Mouse (Mus musculus) spleen, adult 18-20 months (tissue): ENCODE data around the gene Ubr1.
"Not testable (repeated sequence)": the region's sequence is repeated elsewhere in the genome, so short reads cannot be mapped to it uniquely, and the experiment has no call there.

ENCODE experiments used
- DNase-seq, 2 experiments: peaks; one replicate each; pipeline ENCODE4 v3.0.0; 2022; ENCODE audit warnings: mixed read lengths in 2 of 2

Gene Ubr1

GRCm38 (mm10) chr2:120976308-120976707 lies 5.8 kb upstream of the Ubr1 start:
- DNase-seq, result no peak

DNA sequence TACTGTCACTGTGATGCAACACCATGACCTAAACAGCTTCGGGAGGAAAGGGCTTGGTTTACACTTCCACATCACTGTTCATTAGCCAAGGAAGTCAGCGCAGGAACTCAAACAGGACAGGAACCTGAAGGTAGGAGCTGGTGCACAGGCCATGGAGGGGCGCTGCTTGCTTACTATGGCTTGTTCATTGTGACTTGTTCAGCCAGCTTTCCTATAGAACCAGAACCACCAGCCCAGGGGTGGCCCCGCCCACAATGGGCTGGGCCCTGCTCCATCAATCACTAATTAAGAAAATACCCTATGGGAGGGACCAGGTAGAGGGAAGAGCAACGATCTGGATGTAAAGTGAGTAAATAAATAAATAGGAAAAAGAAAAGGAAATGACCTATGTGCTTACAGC lies 2.4 kb upstream of the Ubr1 start:
- no peak for DNase-seq

DNA sequence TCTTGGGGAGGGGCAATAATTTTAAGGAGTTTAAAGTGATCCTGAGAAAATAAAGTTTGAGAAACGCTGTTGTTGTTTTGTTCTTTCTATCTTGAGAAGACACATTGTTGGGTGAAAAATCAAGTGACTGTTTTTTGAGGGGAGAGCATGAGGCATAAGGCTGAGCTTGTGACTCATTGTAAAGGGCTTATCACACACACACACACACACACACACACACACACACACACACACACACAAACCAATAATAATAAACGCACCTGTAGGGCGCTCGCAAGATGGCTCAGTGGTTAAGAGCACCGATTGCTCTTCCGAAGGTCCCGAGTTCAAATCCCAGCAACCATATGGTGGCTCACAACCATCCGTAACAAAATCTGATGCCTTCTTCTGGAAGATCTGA lies 1.7 kb upstream of the Ubr1 start:
- not testable (repeated sequence) for DNase-seq

DNA sequence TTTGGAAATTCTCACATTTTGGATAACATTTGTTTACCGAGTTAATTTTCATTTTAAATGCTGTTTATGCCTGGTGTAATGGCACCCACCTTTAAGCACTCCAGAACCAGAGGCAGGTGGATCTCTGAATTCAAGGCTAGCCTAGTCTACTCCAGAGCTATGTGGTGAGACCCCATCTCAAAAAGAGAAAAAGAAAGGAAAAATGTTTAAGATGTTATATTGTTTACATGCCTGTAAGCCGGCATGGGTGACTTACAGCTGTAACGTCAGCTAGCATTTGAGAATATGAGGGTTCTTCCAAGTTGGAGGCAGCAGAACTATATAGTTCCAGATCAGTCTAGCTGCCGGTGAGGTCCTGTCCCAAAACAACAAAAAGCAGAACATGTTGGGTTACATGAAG lies 1.3 kb upstream of the Ubr1 start:
- DNase-seq, result no peak

GRCm38 (mm10) chr2:120970045-120970539 lies 423 bp downstream of the Ubr1 start:
- DNase-seq, result peak in 1 of 2 experiments; percentile 10

DNA sequence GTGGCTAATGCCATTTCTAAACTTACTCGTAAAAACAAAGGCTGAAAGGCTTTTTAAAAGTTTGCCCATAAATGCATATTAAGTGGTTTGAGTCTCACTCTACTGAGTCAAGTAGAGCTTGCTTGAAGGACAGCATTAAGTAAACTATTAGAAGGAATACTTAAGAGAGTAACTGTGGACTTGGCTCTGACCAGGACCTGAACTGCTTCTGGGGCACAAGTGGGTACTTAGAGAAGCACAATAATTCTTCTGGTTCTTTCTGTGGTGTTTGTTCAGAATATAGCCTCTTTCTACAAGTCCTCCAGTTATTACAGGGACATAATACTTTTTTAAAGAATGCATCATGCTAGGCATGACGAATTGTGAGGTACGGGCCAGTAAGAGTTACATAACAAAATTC lies 5.0 kb downstream of the Ubr1 start:
- no peak for DNase-seq

- DNase-seq, result no peak
These were observed 7.4 kb downstream of the Ubr1 start for GRCm38 (mm10) chr2:120963110-120963509.

DNA sequence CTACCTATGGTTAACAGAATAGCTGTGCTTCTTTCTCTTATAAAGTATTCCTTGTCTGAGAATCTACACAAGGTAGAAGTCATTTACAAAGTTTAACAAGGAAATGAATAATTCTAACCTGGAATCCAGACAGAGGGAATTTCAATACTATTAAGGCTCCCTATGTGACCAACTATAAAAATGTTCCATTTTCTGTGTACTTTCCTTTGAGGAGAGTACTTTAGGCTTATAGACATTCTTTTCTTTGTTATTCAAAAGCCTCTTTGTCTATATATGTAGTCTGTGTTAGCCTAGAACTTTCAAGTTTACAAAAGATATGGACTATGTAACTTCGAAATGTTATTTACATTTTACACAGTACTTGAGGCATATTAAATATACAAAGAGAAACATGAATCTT lies 10.3 kb downstream of the Ubr1 start:
- no peak for DNase-seq

- DNase-seq, result no peak
These were observed 10.7 kb downstream of the Ubr1 start for GRCm38 (mm10) chr2:120959827-120960226.

DNA sequence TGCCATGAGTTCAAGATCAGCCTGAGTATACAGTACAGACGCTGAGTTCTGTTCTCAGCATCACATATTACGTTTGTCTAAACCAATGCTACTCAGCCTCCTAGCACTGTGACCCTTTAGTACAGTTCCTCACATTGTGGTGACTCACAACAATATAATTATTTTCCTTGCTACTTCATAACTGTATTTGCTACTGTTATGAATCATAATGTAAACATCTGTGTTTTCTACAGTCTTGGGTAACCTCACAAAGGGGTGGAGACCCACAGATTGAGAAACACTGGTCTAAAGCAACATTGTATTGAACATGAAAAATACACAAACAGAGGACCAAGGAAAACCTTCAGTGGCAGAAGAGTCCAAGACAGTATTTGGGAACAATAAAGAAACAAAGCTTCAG lies 11.2 kb downstream of the Ubr1 start:
- no peak for DNase-seq

- DNase-seq, result no peak
These were observed 18.2 kb downstream of the Ubr1 start for GRCm38 (mm10) chr2:120952176-120952938.

DNA sequence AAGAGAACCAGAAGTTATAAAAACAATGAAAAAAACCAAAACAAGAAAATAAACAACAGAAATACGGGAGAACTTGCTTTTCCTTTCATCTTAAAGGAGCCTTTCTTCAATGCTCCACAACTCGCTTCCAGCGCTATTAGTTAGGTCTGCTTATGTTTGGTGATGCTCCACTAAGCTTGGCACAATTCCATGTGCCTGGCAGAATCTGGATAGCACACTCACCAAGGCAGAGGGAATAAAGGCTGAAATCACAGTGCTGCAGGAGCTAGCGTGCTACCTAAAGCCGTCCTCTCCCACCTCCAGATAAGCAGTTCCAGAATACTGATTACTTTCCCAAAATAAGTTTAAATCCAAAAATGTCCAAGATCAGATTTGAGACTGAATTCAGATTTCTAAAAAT lies 19.3 kb downstream of the Ubr1 start:
- no peak for DNase-seq

DNA sequence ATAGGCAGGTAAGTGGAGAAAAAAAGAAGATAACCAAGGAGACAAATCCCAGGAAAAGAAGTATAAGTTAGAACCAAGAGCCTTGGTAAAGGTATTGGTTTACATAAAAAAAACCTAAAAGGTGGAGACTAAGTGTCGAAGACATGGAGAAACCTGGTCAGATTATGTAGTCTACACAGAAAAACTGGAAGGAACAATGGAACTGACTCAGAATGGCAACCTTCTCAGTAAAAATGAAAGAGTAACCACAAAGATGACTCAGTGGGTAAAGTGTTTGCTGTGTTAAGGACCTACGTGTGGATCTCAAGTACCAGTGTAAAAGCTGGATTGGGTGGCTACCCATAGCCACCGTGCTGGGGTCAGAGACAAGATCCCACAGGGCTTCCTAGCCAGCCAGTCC lies 37.5 kb downstream of the Ubr1 start:
- DNase-seq, result no peak

- DNase-seq, result no peak
These were observed 61.0 kb downstream of the Ubr1 start for GRCm38 (mm10) chr2:120909556-120909955.

DNA sequence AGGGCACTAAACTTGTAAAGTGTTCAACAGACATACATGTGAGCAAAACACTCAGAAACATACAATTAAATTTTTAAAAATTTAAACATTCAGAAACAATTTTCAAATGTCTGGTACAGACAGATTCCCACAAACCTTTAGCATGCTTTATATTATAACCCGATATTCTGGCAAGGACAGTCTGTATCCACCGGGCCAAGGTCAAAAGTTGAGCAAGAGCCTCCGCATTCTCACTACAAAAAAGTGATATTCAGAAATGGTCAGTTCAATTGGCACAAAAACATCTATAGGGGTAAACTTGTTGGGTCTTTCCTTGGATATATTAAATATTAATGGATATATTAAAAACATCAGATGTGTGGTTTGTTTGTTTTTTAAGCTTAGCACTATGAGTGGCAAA lies 74.2 kb downstream of the Ubr1 start:
- DNase-seq, result no peak

- no peak for DNase-seq
These were observed 82.9 kb downstream of the Ubr1 start for GRCm38 (mm10) chr2:120887601-120888000.

DNA sequence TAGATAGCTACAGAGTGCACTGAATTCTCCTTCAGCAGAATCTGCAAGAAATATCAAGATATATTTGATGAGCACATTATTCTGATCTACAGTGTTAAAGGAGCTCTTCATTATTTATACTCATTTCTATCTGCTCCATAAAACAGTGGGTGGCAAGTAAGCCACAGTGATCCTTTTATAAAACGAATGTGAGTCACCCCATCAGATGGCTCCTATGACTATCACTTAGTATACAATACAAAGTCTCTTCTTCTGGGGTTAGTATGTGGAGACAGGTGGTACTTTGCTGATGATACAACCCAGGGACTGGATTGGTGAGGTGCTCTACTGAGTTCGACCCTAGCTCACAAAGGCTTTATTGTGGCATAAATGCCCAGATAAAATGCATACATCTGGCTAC lies 97.3 kb downstream of the Ubr1 start:
- DNase-seq, result no peak

- no peak for DNase-seq
These were observed 98.8 kb downstream of the Ubr1 start for GRCm38 (mm10) chr2:120871447-120872336.

GRCm38 (mm10) chr2:120867336-120867735 lies 103.2 kb downstream of the Ubr1 start:
- DNase-seq, result no peak

DNA sequence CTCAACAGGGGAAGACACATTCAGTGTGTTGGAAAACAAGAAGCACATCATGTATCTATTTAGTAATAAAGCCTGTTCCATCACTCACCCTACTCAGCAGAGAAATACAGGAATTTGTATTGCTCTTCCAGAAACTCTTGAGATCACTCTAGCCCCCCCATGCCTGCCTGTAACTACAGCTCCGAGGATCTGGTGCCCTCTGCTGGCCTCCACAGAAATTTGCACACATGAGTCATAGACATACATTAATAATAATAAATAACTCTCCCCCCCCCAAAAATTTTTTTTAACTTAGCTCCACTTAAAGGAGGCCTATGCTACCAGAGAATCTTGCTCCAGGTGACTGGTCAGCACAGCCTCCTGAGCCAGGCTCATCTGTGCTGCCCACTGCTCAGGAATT lies 104.0 kb downstream of the Ubr1 start:
- DNase-seq, result peak in 1 of 2 experiments; percentile 45

- no peak for DNase-seq
These were observed 107.1 kb downstream of the Ubr1 start for GRCm38 (mm10) chr2:120863389-120863788.

GRCm38 (mm10) chr2:120860699-120861098 lies 109.8 kb downstream of the Ubr1 start:
- DNase-seq, result no peak

- DNase-seq, result no peak
These were observed 112.4 kb downstream of the Ubr1 start for GRCm38 (mm10) chr2:120858131-120858530.

DNA sequence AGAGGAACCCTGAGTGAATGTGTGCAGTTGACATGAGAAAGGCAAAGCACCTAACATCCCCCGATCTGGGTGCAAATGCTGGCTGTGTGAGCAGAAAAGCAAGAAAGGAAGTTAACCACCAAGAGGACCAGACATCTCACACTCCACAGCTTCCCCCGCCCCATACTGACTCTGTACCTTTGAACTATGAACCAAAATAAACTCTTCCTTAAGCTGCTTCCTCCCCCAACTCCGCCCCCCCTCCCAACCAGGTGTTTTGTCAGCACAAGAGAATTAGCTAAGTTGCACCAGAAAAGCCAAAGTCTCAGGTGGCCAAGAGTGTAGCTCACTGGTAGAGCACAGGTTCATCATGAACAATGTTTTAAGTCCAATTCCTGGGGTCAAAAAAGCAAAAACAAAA lies 117.4 kb downstream of the Ubr1 start:
- DNase-seq, result no peak
